In the genomic region with DNA sequence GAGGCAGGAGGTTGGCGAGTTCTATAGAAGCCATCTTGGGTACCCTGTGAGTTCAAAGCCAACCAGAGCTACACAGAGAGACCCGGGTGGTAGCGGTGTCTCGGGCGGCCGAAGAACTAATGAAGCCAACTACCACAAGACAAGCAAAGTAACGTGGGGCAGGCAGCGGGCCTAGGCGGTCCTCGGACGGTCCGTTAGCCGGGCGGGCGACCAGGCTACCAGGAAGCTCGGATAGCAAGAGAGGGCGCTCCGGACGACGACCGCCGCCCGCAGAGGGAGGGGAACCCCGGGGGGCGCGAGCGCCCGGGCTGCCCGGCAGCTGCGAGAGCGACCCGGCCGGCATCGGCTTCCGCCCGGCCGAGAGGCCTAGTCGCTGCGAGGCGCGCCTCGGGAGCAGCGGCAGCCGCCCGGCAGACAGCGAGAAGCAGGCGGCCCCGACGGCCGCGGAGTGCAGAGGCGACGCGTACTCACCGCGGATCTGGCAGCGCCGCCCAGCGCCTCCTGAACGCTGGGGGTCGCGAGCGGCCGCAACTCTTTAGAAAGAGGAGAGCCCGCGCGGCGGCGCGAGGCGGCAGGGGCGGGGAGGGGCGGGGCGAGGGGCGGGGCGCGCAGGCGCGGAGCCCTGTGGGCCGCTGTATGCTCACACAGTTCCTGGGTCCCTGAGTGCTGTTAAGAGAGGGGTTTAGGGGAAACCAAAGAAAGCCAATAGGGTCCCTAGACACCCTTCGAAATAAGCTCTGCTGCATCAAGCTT, we compare ENCODE assay signal across 8 mouse cellular contexts. TPM values are rescaled to one million over a fixed set of nuclear protein-coding genes. Genes with fewer than 3 reads are reported as not detected.
DNase-seq lines count a peak whose midpoint lies in the region; ATAC-seq lines count a peak whose summit lies in the region.

A gene (minus strand): TSS at position 575 of the 753 bp plus-strand sequence.

- peak within 1 kb of the TSS; percentile 81 for H3K4me3 ChIP-seq in hindbrain, embryonic 15.5 days

- DNase-seq in adipocyte (ENCODE audit: low spot score): peak; percentile 79
- peak; percentile 73 to 75 for DNase-seq in cerebellum, postnatal 36 days
- peak; percentile 67 to 72 for DNase-seq in frontal cortex, postnatal 36 days (ENCODE audit: low spot score in 2 of 2)
- peak; percentile 68 to 91 for DNase-seq in left cerebral cortex, postnatal 10 days (ENCODE audit: extremely low spot score in 1 of 2, low spot score in 2 of 2)
- DNase-seq in right cerebral cortex, postnatal 10 days (ENCODE audit: low spot score in 2 of 2): peak; percentile 91 to 92
- DNase-seq in urinary bladder, postnatal 36 days (ENCODE audit: low spot score in 2 of 2): peak; percentile 56 to 79

- H3K9me3 ChIP-seq in hindbrain, embryonic 15.5 days: no peaks in the 10 kb centered on the region

- H3K9ac ChIP-seq in hindbrain, embryonic 15.5 days: peak within 1 kb of the TSS; percentile 76

- ATAC-seq in hindbrain, embryonic 15.5 days (ENCODE audit: low FRiP score, low read depth): peak; percentile 97
- peak; percentile 84 for ATAC-seq in megakaryocyte progenitor cell, adult 5-6 weeks (replicated peaks; ENCODE audit: poor library complexity)

- no peaks in the 10 kb centered on the region for H3K36me3 ChIP-seq in hindbrain, embryonic 15.5 days

- intact Hi-C loops in left cerebral cortex, postnatal 10 days (cut with DNase I): no loop called here

- WGBS in hindbrain, embryonic 15.5 days: under 1% methylated on average over 56 of the region's 81 CpGs

- H3K4me1 ChIP-seq in hindbrain, embryonic 15.5 days (replicated peaks): peaks cover 10% of the 10 kb centered on the region

- peak within 1 kb of the TSS; percentile 75 for H3K4me2 ChIP-seq in hindbrain, embryonic 15.5 days

- peak within 1 kb of the TSS; percentile 82 for H3K27ac ChIP-seq in hindbrain, embryonic 15.5 days (replicated peaks)

- no peaks in the 10 kb centered on the region for H3K27me3 ChIP-seq in hindbrain, embryonic 15.5 days

RNA-seq across cellular contexts. Expression of the gene that starts here (rescaled TPM):
- polyA plus RNA-seq in hindbrain, embryonic 15.5 days (2015; fragmentation: Nextera tagmentation; extraction: Ambion mirVana): 19.1 and 20.3 TPM in 2 replicates
- total RNA-seq in left cerebral cortex, postnatal 10 days (2021): 10 to 100 TPM; 14.9 to 15.4 TPM
- total RNA-seq in megakaryocyte progenitor cell, adult 5-6 weeks (2015): 38.0 and 49.0 TPM in 2 replicates
- total RNA-seq in megakaryocyte progenitor cell, adult 5-6 weeks (2017): 63.0 and 67.2 TPM in 2 replicates

Comparison
In these comparisons a context has a peak if more than half of its experiments do, and no peak if none do; other contexts are left out.
1. Peak in every context shown above with its lines: DNase-seq, ATAC-seq, H3K4me3 ChIP-seq and H3K27ac ChIP-seq.